Mouse (Mus musculus) CH12.LX (cell line): ENCODE measurements at regions not wholly inside any gene's neighbourhood (a gene's known extent, or its start where the extent isn't known, plus 50 kb on each side); places are given as distances from the start of the nearest gene placed in this dataset.

ENCODE experiments used
- DNase-seq: peaks from one replicate; pipeline ENCODE4 v3.0.0-alpha.2; 2013; ENCODE audit errors: extremely low read depth
- H3K27ac ChIP-seq: 2 replicates; pipeline ENCODE4 v1.5.1; 2012; ENCODE audit warnings: low read depth, mild to moderate bottlenecking, control low read depth, moderate library complexity; ENCODE audit not compliant: insufficient read depth
- H3K27me3 ChIP-seq: replicated peaks from 2 replicates; pipeline ENCODE3; 2012; ENCODE audit warnings: inconsistent platforms
- H3K36me3 ChIP-seq, 2 experiments: replicated peaks in 1 of 2; 2 replicates each; pipeline versions ENCODE3 to v1.6.1; 2012; ENCODE audit warnings: inconsistent platforms in 1 of 2, low read length in 1 of 2, mild to moderate bottlenecking in 1 of 2, mixed read lengths in 1 of 2, moderate library complexity in 1 of 2; ENCODE audit not compliant: control insufficient read depth in 1 of 2, insufficient read depth in 1 of 2
- H3K4me1 ChIP-seq, 2 experiments: 2 replicates each; pipeline ENCODE4 v1.6.1; 2012; ENCODE audit warnings: inconsistent platforms in 1 of 2, moderate library complexity in 1 of 2; ENCODE audit not compliant: insufficient read depth in 2 of 2, control insufficient read depth in 1 of 2
- H3K4me2 ChIP-seq: 2 replicates; pipeline ENCODE4 v1.6.1; 2012; ENCODE audit warnings: low read depth, mild to moderate bottlenecking, control low read depth; ENCODE audit not compliant: poor library complexity, insufficient read depth, severe bottlenecking
- H3K4me3 ChIP-seq, 3 experiments: fragments of 150-350 bp in 1 of 3; sonication (generic) in 1 of 3; replicated peaks in 1 of 3; 2 replicates each; pipeline versions ENCODE3 to v1.5.1; 2011 to 2012; ENCODE audit warnings: low read depth in 2 of 3, low read length in 2 of 3, mild to moderate bottlenecking in 2 of 3, moderate library complexity in 2 of 3, control low read depth in 1 of 3, improper control_type of control experiment in 1 of 3, inconsistent platforms in 1 of 3, mixed read lengths in 1 of 3; ENCODE audit not compliant: poor library complexity in 1 of 3
- H3K79me2 ChIP-seq: replicated peaks from 2 replicates; pipeline ENCODE4 v1.6.1; 2012; ENCODE audit warnings: mild to moderate bottlenecking, moderate library complexity; ENCODE audit not compliant: control insufficient read depth, poor library complexity, insufficient read depth, severe bottlenecking; ENCODE audit errors: extremely low read depth
- H3K9ac ChIP-seq: 2 replicates; pipeline ENCODE4 v1.6.1; 2012; ENCODE audit warnings: low read depth, mild to moderate bottlenecking, control low read depth, moderate library complexity; ENCODE audit not compliant: insufficient read depth
- H3K9me3 ChIP-seq: replicated peaks from 2 replicates; pipeline ENCODE3; 2012; ENCODE audit warnings: low read length, inconsistent platforms, mixed read lengths
- BHLHE40 ChIP-seq: IDR thresholded peaks from 2 replicates; pipeline ENCODE4 v1.6.1; 2011; ENCODE audit warnings: mild to moderate bottlenecking, low read depth, low read length, improper control_type of control experiment
- CHD1 ChIP-seq: IDR thresholded peaks from 2 replicates; pipeline ENCODE4 v1.6.1; 2012; ENCODE audit warnings: low read depth, low read length, improper control_type of control experiment, inconsistent platforms
- CTCF ChIP-seq, 2 experiments: IDR thresholded peaks in 1 of 2; conservative IDR thresholded peaks in 1 of 2; 2 replicates each; pipeline ENCODE4 v1.5.1; 2011 to 2012; ENCODE audit warnings: low read depth in 2 of 2, low read length in 2 of 2, improper control_type of control experiment in 1 of 2, inconsistent platforms in 1 of 2, mild to moderate bottlenecking in 1 of 2, moderate library complexity in 1 of 2
- EP300 ChIP-seq: IDR thresholded peaks from 2 replicates; pipeline ENCODE4 v1.6.1; 2011; ENCODE audit warnings: low read length, improper control_type of control experiment
- ETS1 ChIP-seq: conservative IDR thresholded peaks from 2 replicates; pipeline ENCODE4 v1.6.1; 2012; ENCODE audit warnings: low read depth, mild to moderate bottlenecking, inconsistent platforms, low read length, improper control_type of control experiment, moderate library complexity
- HCFC1 ChIP-seq: IDR thresholded peaks from 2 replicates; pipeline ENCODE4 v1.6.1; 2012; ENCODE audit warnings: low read depth, mild to moderate bottlenecking, inconsistent platforms, low read length, improper control_type of control experiment
- JUN ChIP-seq: IDR thresholded peaks from 2 replicates; pipeline ENCODE4 v1.6.1; 2011; ENCODE audit warnings: low read depth, mild to moderate bottlenecking, low read length, improper control_type of control experiment, moderate library complexity; ENCODE audit not compliant: insufficient read depth
- KAT2A ChIP-seq: IDR thresholded peaks from 2 replicates; pipeline ENCODE4 v1.6.1; 2012; ENCODE audit warnings: low read length, improper control_type of control experiment, inconsistent platforms; ENCODE audit not compliant: insufficient replicate concordance
- MAX ChIP-seq: IDR thresholded peaks from 2 replicates; pipeline ENCODE4 v1.6.1; 2011; ENCODE audit warnings: low read length, improper control_type of control experiment
- MAZ ChIP-seq: IDR thresholded peaks from 2 replicates; pipeline ENCODE4 v1.6.1; 2012; ENCODE audit warnings: low read depth, mild to moderate bottlenecking, inconsistent platforms, low read length, improper control_type of control experiment, moderate library complexity
- MXI1 ChIP-seq: IDR thresholded peaks from 2 replicates; pipeline ENCODE4 v1.6.1; 2011; ENCODE audit warnings: mild to moderate bottlenecking, low read depth, low read length, improper control_type of control experiment
- MYC ChIP-seq: IDR thresholded peaks from 2 replicates; pipeline ENCODE4 v1.6.1; 2011; ENCODE audit warnings: low read depth, mild to moderate bottlenecking, improper control_type of control experiment, low read length
- NELFE ChIP-seq: IDR thresholded peaks from 2 replicates; pipeline ENCODE4 v1.6.1; 2011; ENCODE audit warnings: low read depth, low read length, improper control_type of control experiment
- PAX5 ChIP-seq: IDR thresholded peaks from 2 replicates; pipeline ENCODE4 v1.6.1; 2012; ENCODE audit warnings: low read length, inconsistent platforms, mixed read lengths
- POLR2A ChIP-seq: IDR thresholded peaks from 2 replicates; pipeline ENCODE4 v1.6.1; 2011; ENCODE audit warnings: low read depth, mild to moderate bottlenecking, improper control_type of control experiment, low read length
- RAD21 ChIP-seq: IDR thresholded peaks from 2 replicates; pipeline ENCODE4 v1.6.1; 2011; ENCODE audit warnings: low read depth, mild to moderate bottlenecking, low read length, improper control_type of control experiment, moderate library complexity
- RCOR1 ChIP-seq: conservative IDR thresholded peaks from 2 replicates; pipeline ENCODE4 v1.6.1; 2012; ENCODE audit warnings: low read depth, mild to moderate bottlenecking, inconsistent platforms, low read length, improper control_type of control experiment
- SMC3 ChIP-seq: IDR thresholded peaks from 2 replicates; pipeline ENCODE4 v1.6.1; 2011; ENCODE audit warnings: low read depth, low read length, improper control_type of control experiment
- TBP ChIP-seq: conservative IDR thresholded peaks from 2 replicates; pipeline ENCODE4 v1.6.1; 2011; ENCODE audit warnings: low read depth, low read length, improper control_type of control experiment
- TCF12 ChIP-seq: IDR thresholded peaks from 2 replicates; pipeline ENCODE4 v1.6.1; 2014; ENCODE audit warnings: low read depth, mild to moderate bottlenecking, inconsistent platforms, low read length, improper control_type of control experiment
- UBTF ChIP-seq: IDR thresholded peaks from 2 replicates; pipeline ENCODE4 v1.6.1; 2012; ENCODE audit warnings: low read depth, mild to moderate bottlenecking, inconsistent platforms, low read length, improper control_type of control experiment, moderate library complexity
- USF2 ChIP-seq: conservative IDR thresholded peaks from 2 replicates; pipeline ENCODE4 v1.6.1; 2011; ENCODE audit warnings: low read depth, low read length, improper control_type of control experiment
- ZKSCAN1 ChIP-seq: IDR thresholded peaks from 2 replicates; pipeline ENCODE4 v1.6.1; 2012; ENCODE audit warnings: low read depth, inconsistent platforms, low read length, improper control_type of control experiment, borderline replicate concordance
- ZMIZ1 ChIP-seq: IDR thresholded peaks from 2 replicates; pipeline ENCODE4 v1.6.1; 2012; ENCODE audit warnings: low read depth, mild to moderate bottlenecking, inconsistent platforms, low read length, improper control_type of control experiment
- ZNF384 ChIP-seq: IDR thresholded peaks from 2 replicates; pipeline ENCODE4 v1.6.1; 2012; ENCODE audit warnings: low read depth, low read length, improper control_type of control experiment, inconsistent platforms
- dilution Hi-C: fragments of 300-500 bp; cut with MboI; formaldehyde crosslinking; loops from 2 replicates; pipeline ENCODE4 v1.14.3; 2020; ENCODE audit warnings: low sequenced_read_pairs; ENCODE audit not compliant: extremely low pct_unique_long_range_greater_than_20kb, extremely low pct_ligation_motif_present
- in situ Hi-C: fragments of 300-500 bp; cut with MboI; formaldehyde crosslinking; loops from 3 replicates; pipeline ENCODE4 v1.14.3; 2019; ENCODE audit warnings: low sequenced_read_pairs, low pct_ligation_motif_present, low pct_unique_long_range_greater_than_20kb, mixed read lengths

DNA sequence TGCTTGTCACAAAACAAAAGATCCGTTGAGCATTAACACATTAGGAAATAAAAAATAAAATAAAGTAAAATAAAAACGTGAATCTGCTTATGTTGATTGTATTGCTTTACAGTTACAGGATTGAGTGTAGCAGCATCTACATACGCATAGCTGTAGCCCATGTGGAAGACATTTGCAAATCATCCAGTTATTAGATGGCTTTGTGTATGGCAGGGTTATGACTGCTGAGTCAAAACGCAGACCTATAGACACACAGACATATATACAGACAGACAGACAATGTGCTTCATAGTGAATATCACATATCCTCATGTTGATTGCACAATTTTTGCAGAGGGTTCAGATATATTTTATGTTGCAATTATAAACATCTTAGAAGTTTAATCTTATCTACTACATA lies 64.5 kb downstream of the Gm11146 start:
- no peak for TF ChIP-seq JUN
- no peak for TF ChIP-seq MYC
- no peak for TF ChIP-seq ZKSCAN1
- no peak for TF ChIP-seq ZMIZ1
- no peak for TF ChIP-seq NELFE
- no peak for TF ChIP-seq RAD21
- TF ChIP-seq ETS1 = no peak
- TF ChIP-seq EP300 = no peak
- H3K27me3 ChIP-seq = no peaks in the 10 kb centered on the region
- in situ Hi-C loops = no loop called here
- no peak overlapping the region for H3K4me3 ChIP-seq
- H3K36me3 ChIP-seq = no peaks in the 10 kb centered on the region
- peaks cover 20% of the 10 kb centered on the region for H3K9me3 ChIP-seq
- H3K4me1 ChIP-seq = no peaks in the 10 kb centered on the region
- no peak overlapping the region for H3K27ac ChIP-seq
- H3K4me2 ChIP-seq = no peak overlapping the region
- H3K9ac ChIP-seq = no peak overlapping the region
- no peaks in the 10 kb centered on the region for H3K79me2 ChIP-seq
- dilution Hi-C loops = no loop called here
- DNase-seq = no peak

DNA sequence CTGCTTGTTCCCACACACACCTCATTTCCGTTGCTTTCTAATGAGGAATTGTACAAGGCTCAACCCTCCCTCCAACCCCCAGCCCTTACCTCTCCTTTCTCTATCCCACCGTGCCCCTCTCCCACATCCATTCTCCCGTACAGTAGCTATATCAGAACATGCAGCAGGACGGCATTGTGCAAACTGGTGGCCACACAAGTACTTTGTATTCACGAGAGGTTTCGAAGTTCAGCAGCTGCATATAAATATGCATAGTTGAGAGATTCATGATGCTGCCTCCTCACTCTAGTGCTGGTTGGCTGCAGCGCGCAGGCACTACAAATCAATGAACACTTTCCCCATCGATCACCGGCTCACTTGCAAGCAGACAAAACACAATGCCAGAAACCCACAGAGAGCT lies 65.1 kb downstream of the Gm11146 start:
- Histone ChIP-seq H3K79me2 (no peaks in the 10 kb centered on the region), H3K27me3 (no peaks in the 10 kb centered on the region), H3K9ac (no peak overlapping the region), H3K36me3 (no peaks in the 10 kb centered on the region), H3K4me3 (no peak overlapping the region), H3K27ac (no peak overlapping the region), H3K4me1 (no peaks in the 10 kb centered on the region), H3K4me2 (no peak overlapping the region), H3K9me3 (peaks cover 18% of the 10 kb centered on the region)
- no peak for TF ChIP-seq POLR2A
- no peak for TF ChIP-seq HCFC1
- no peak for TF ChIP-seq KAT2A
- no peak for TF ChIP-seq ETS1
- no peak for TF ChIP-seq SMC3
- TF ChIP-seq EP300 = no peak
- no peak for TF ChIP-seq MXI1
- TF ChIP-seq UBTF = no peak
- no peak for TF ChIP-seq RCOR1
- TF ChIP-seq CTCF (conservative IDR thresholded peaks at IDR 0.05 in 1 of 2, IDR thresholded peaks at IDR 0.05 in 1 of 2; ENCODE audit: low read depth in 2 of 2, low read length in 2 of 2) = no peak
- no peak for TF ChIP-seq BHLHE40
- TF ChIP-seq PAX5 = no peak
- no peak for TF ChIP-seq CHD1
- no peak for TF ChIP-seq MAX
- TF ChIP-seq TCF12 = no peak
- no peak for TF ChIP-seq TBP
- TF ChIP-seq MAZ = no peak
- TF ChIP-seq ZNF384 = no peak
- no peak for TF ChIP-seq USF2
- no peak for TF ChIP-seq MYC
- dilution Hi-C loops = no loop called here
- no peak for DNase-seq
- in situ Hi-C loops = no loop called here
